Mouse (Mus musculus) olfactory bulb, adult 2 months (tissue): Measurements from ENCODE around the gene Rere.

Experiments used
- CTCF ChIP-seq: fragments of 200-500 bp; IDR thresholded peaks from 2 replicates; pipeline ENCODE4 v1.5.1; 2012; ENCODE audit warnings: low read depth, mild to moderate bottlenecking, low read length, moderate library complexity; ENCODE audit not compliant: insufficient read depth
- POLR2A ChIP-seq: fragments of 200-500 bp; IDR thresholded peaks from 2 replicates; pipeline ENCODE4 v1.6.1; 2012; ENCODE audit warnings: mild to moderate bottlenecking, low read depth, low read length, moderate library complexity; ENCODE audit not compliant: insufficient read depth

- TF ChIP-seq CTCF (no peak), POLR2A (no peak)
These were observed 264.3 kb downstream of the Rere start for GRCm38 (mm10) chr4:150545775-150546174.
